Mouse (Mus musculus): ENCODE measurements around the gene Utp20.

The Utp20 gene

GRCm38 (mm10) chr10:88715621-88716020 is 111.0 kb downstream of the Utp20 start:
- DNase-seq = no peak

GRCm38 (mm10) chr10:88714744-88715143 is 111.9 kb downstream of the Utp20 start:
- DNase-seq = no peak

- no peak for DNase-seq
These were observed 114.2 kb downstream of the Utp20 start for GRCm38 (mm10) chr10:88712359-88712758.

GRCm38 (mm10) chr10:88708671-88709523 is 117.7 kb downstream of the Utp20 start:
- no peak for DNase-seq

- DNase-seq = no peak
These were observed 125.7 kb downstream of the Utp20 start for GRCm38 (mm10) chr10:88700938-88701337.

Measured in spleen, adult 18-20 months (tissue).